Mouse (Mus musculus): Measurements from ENCODE around the gene Srarp.

- no peak for TF ChIP-seq POLR2A (IDR thresholded peaks at IDR 0.05; ENCODE audit: borderline replicate concordance, insufficient read depth, low read length)
- no peak for TF ChIP-seq CTCF (IDR thresholded peaks at IDR 0.05; ENCODE audit: borderline replicate concordance, insufficient read depth, low read depth, low read length)
These were observed 23.0 kb upstream of the Srarp start for GRCm38 (mm10) chr4:141458888-141459287.

Data from cerebellum, adult 2 months (tissue).